Mouse (Mus musculus): ENCODE results near the gene Mad2l2.
"Not testable (repeated sequence)": the region's sequence is repeated elsewhere in the genome, so short reads cannot be mapped to it uniquely, and the experiment has no call there.

The Mad2l2 gene

GRCm38 (mm10) chr4:148176603-148177002 is 46.4 kb downstream of the Mad2l2 start:
- DNase-seq = not testable (repeated sequence)

- DNase-seq = no peak
Observed at GRCm38 (mm10) chr4:148177716-148178115, 47.5 kb downstream of the Mad2l2 start.

GRCm38 (mm10) chr4:148181483-148181882 is 51.3 kb downstream of the Mad2l2 start:
- no peak for DNase-seq

GRCm38 (mm10) chr4:148182363-148182762 is 52.2 kb downstream of the Mad2l2 start:
- no peak for DNase-seq

- no peak for DNase-seq
Observed at GRCm38 (mm10) chr4:148184564-148184963, 54.4 kb downstream of the Mad2l2 start.

GRCm38 (mm10) chr4:148185819-148186218 is 55.6 kb downstream of the Mad2l2 start:
- no peak for DNase-seq

GRCm38 (mm10) chr4:148188767-148189166 is 58.6 kb downstream of the Mad2l2 start:
- not testable (repeated sequence) for DNase-seq

- no peak for DNase-seq
Observed at GRCm38 (mm10) chr4:148192707-148193245, 62.6 kb downstream of the Mad2l2 start.

- DNase-seq = no peak
Observed at GRCm38 (mm10) chr4:148194400-148194799, 64.2 kb downstream of the Mad2l2 start.

All from lung, postnatal 14 days (tissue).